Mouse (Mus musculus) neural tube, embryonic 12.5 days (tissue): Measurements from ENCODE around the gene Adam22. TPM values are rescaled to one million over a fixed set of nuclear protein-coding genes. Genes with fewer than 3 reads are reported as not detected.
A peak's percentile ranks its signal among the peaks of the same experiment; 100 is the strongest.
"Not testable (repeated sequence)": the region's sequence is repeated elsewhere in the genome, so short reads cannot be mapped to it uniquely, and the experiment has no call there.

ENCODE experiments used
- ATAC-seq: fragments of 200-750 bp; cut with Nextera tagmentation; 2 replicates; pipeline ENCODE4 v1.8.0; 2017; ENCODE audit warnings: low read depth, mild to moderate bottlenecking, moderate TSS enrichment, moderate library complexity; ENCODE audit not compliant: low FRiP score
- H3K27ac ChIP-seq: fragments of 300-500 bp; sonication (generic); 2 replicates; pipeline ENCODE4 v1.5.1; 2016
- H3K27me3 ChIP-seq: fragments of 300-500 bp; sonication (generic); replicated peaks from 2 replicates; pipeline ENCODE4 v1.6.1; 2016; ENCODE audit warnings: mild to moderate bottlenecking
- H3K36me3 ChIP-seq: fragments of 300-500 bp; sonication (generic); 2 replicates; pipeline ENCODE4 v1.6.1; 2016; ENCODE audit warnings: mild to moderate bottlenecking
- H3K4me1 ChIP-seq: fragments of 300-500 bp; sonication (generic); 2 replicates; pipeline ENCODE4 v1.6.1; 2016
- H3K4me2 ChIP-seq: fragments of 300-500 bp; sonication (generic); replicated peaks from 2 replicates; pipeline ENCODE4 v1.6.1; 2016; ENCODE audit warnings: mild to moderate bottlenecking
- H3K4me3 ChIP-seq: fragments of 300-500 bp; sonication (generic); 2 replicates; pipeline ENCODE4 v1.5.1; 2016
- H3K9ac ChIP-seq: fragments of 300-500 bp; sonication (generic); 2 replicates; pipeline ENCODE4 v1.6.1; 2016; ENCODE audit warnings: mild to moderate bottlenecking
- H3K9me3 ChIP-seq: fragments of 300-500 bp; sonication (generic); 2 replicates; pipeline ENCODE4 v1.6.1; 2016; ENCODE audit warnings: mild to moderate bottlenecking
- WGBS: fragments of 180-500 bp; shearing (Covaris S2); methylation state at CpG from one replicate; pipeline ENCODE4 v1.1.7; 2016; 5-methylcytosine and 5-hydroxymethylcytosine counted together
- polyA plus RNA-seq: library from polyadenylated mRNA; unstranded; fragments of >200 nt; fragmentation: Nextera tagmentation; extraction: Ambion mirVana; gene quantifications from 2 replicates; pipeline ENCODE4 v1.2.1, GENCODE M21; 2016

Gene Adam22
- polyA plus RNA-seq, 1 experiment from 2014 or later: 25.1 TPM

- Histone ChIP-seq H3K4me3 (no peak overlapping the region), H3K4me2 (no peak overlapping the region), H3K27me3 (no peaks in the 10 kb centered on the region), H3K27ac (no peak overlapping the region), H3K9ac (no peak overlapping the region), H3K9me3 (no peaks in the 10 kb centered on the region), H3K36me3 (peaks cover 6% of the 10 kb centered on the region; the same call in 1 of the 2 replicates), H3K4me1 (no peaks in the 10 kb centered on the region)
- no peak for ATAC-seq
- WGBS: 87% methylated on average over 9 of the region's 9 CpGs
Measured at GRCm38 (mm10) chr5:8073901-8074561, 293.9 kb downstream of the Adam22 start.

- Histone ChIP-seq H3K4me3 (no peak overlapping the region), H3K36me3 (peaks cover 6% of the 10 kb centered on the region; the same call in 1 of the 2 replicates), H3K4me1 (no peaks in the 10 kb centered on the region), H3K4me2 (no peak overlapping the region), H3K9ac (no peak overlapping the region), H3K9me3 (no peaks in the 10 kb centered on the region), H3K27me3 (no peaks in the 10 kb centered on the region), H3K27ac (no peak overlapping the region)
- WGBS: 92% methylated on average over 9 of the region's 9 CpGs
- ATAC-seq: no peak
Measured at GRCm38 (mm10) chr5:8073406-8073805, 294.6 kb downstream of the Adam22 start.

- Histone ChIP-seq H3K9me3 (no peaks in the 10 kb centered on the region), H3K4me1 (no peaks in the 10 kb centered on the region), H3K27ac (no peak overlapping the region), H3K4me2 (no peak overlapping the region), H3K9ac (no peak overlapping the region), H3K4me3 (no peak overlapping the region), H3K27me3 (no peaks in the 10 kb centered on the region), H3K36me3 (peaks cover 31% of the 10 kb centered on the region)
- WGBS: 71% methylated on average over 6 of the region's 6 CpGs
- ATAC-seq: no peak
Measured at GRCm38 (mm10) chr5:8063207-8063606, 304.8 kb downstream of the Adam22 start.

GRCm38 (mm10) chr5:8062469-8062868 lies 305.5 kb downstream of the Adam22 start:
- no peak overlapping the region for H3K4me3 ChIP-seq
- H3K4me2 ChIP-seq: no peak overlapping the region
- H3K36me3 ChIP-seq: peaks cover 30% of the 10 kb centered on the region
- H3K9me3 ChIP-seq: no peaks in the 10 kb centered on the region
- H3K27me3 ChIP-seq: no peaks in the 10 kb centered on the region
- 89% methylated on average over 2 of the region's 2 CpGs for WGBS
- no peak overlapping the region for H3K27ac ChIP-seq
- H3K4me1 ChIP-seq: no peaks in the 10 kb centered on the region
- ATAC-seq: no peak
- H3K9ac ChIP-seq: no peak overlapping the region

GRCm38 (mm10) chr5:8058056-8058455 lies 309.9 kb downstream of the Adam22 start:
- H3K36me3 ChIP-seq: peaks cover under 1% of the 10 kb centered on the region; the same call in 1 of the 2 replicates
- no peak for ATAC-seq
- no peak overlapping the region for H3K9ac ChIP-seq
- H3K27ac ChIP-seq: no peak overlapping the region
- no peak overlapping the region for H3K4me3 ChIP-seq
- peaks cover 5% of the 10 kb centered on the region; the same call in 1 of the 2 replicates for H3K4me1 ChIP-seq
- no peaks in the 10 kb centered on the region for H3K27me3 ChIP-seq
- H3K4me2 ChIP-seq: no peak overlapping the region
- WGBS: 89% methylated on average over 7 of the region's 7 CpGs
- H3K9me3 ChIP-seq: no peaks in the 10 kb centered on the region

GRCm38 (mm10) chr5:8057018-8057323 lies 311.0 kb downstream of the Adam22 start:
- Histone ChIP-seq H3K9me3 (no peaks in the 10 kb centered on the region), H3K36me3 (no peaks in the 10 kb centered on the region), H3K27ac (no peak overlapping the region), H3K4me3 (peak overlapping the region; percentile 57), H3K4me2 (peak overlapping the region; percentile 62), H3K27me3 (no peaks in the 10 kb centered on the region), H3K9ac (peak overlapping the region; percentile 86; the same call in 1 of the 2 replicates), H3K4me1 (peaks cover 5% of the 10 kb centered on the region; the same call in 1 of the 2 replicates)
- peak; percentile 34 for ATAC-seq
- 56% methylated on average over 5 of the region's 5 CpGs for WGBS

- Histone ChIP-seq H3K4me2 (peak overlapping the region; percentile 62), H3K9me3 (no peaks in the 10 kb centered on the region), H3K4me1 (peaks cover 5% of the 10 kb centered on the region; the same call in 1 of the 2 replicates), H3K36me3 (no peaks in the 10 kb centered on the region), H3K9ac (peak overlapping the region; percentile 86), H3K27me3 (no peaks in the 10 kb centered on the region), H3K27ac (no peak overlapping the region; the same call in 1 of the 2 replicates), H3K4me3 (peak overlapping the region; percentile 57)
- WGBS: 1% methylated on average over 59 of the region's 60 CpGs
- peak; percentile 98 for ATAC-seq
Measured at GRCm38 (mm10) chr5:8056141-8057017, 311.6 kb downstream of the Adam22 start.

- Histone ChIP-seq H3K9me3 (no peaks in the 10 kb centered on the region), H3K9ac (peak overlapping the region; percentile 86), H3K27me3 (no peaks in the 10 kb centered on the region), H3K4me1 (peaks cover 5% of the 10 kb centered on the region; the same call in 1 of the 2 replicates), H3K36me3 (no peaks in the 10 kb centered on the region), H3K4me3 (peak overlapping the region; percentile 57), H3K27ac (no peak overlapping the region), H3K4me2 (peak overlapping the region; percentile 62)
- peak; percentile 25 for ATAC-seq
- 41% methylated on average over 8 of the region's 8 CpGs for WGBS
Measured at GRCm38 (mm10) chr5:8055721-8056129, 312.2 kb downstream of the Adam22 start.

- Histone ChIP-seq H3K27me3 (no peaks in the 10 kb centered on the region), H3K4me3 (no peak overlapping the region), H3K4me2 (no peak overlapping the region), H3K9ac (no peak overlapping the region), H3K9me3 (no peaks in the 10 kb centered on the region), H3K36me3 (no peaks in the 10 kb centered on the region), H3K4me1 (peaks cover 5% of the 10 kb centered on the region; the same call in 1 of the 2 replicates), H3K27ac (no peak overlapping the region)
- ATAC-seq: no peak
- 94% methylated on average over 4 of the region's 4 CpGs for WGBS
Measured at GRCm38 (mm10) chr5:8053827-8054226, 314.1 kb downstream of the Adam22 start.

GRCm38 (mm10) chr5:8045855-8046254 lies 322.1 kb downstream of the Adam22 start, which contains the start of gene Sri:
TSS of gene Sri (plus strand) at chr5:8046078.
- Histone ChIP-seq H3K4me1 (no peaks in the 10 kb centered on the region), H3K4me2 (no peak within 1 kb of the TSS), H3K9me3 (no peaks in the 10 kb centered on the region), H3K27ac (no peak within 1 kb of the TSS), H3K9ac (no peak within 1 kb of the TSS), H3K36me3 (no peaks in the 10 kb centered on the region), H3K27me3 (no peaks in the 10 kb centered on the region), H3K4me3 (no peak within 1 kb of the TSS)
- 86% methylated on average over 6 of the region's 6 CpGs for WGBS
- ATAC-seq: no peak

- H3K9me3 ChIP-seq, H3K27me3 ChIP-seq, H3K27ac ChIP-seq, H3K4me3 ChIP-seq, H3K4me1 ChIP-seq, ATAC-seq, H3K9ac ChIP-seq, H3K36me3 ChIP-seq, H3K4me2 ChIP-seq: not testable (repeated sequence)
- whole genome bisulfite sequencing: 92% methylated on average over 6 of the region's 6 CpGs
Measured at GRCm38 (mm10) chr5:8034596-8034995, 333.4 kb downstream of the Adam22 start.
